Mouse (Mus musculus): ENCODE results near the gene Mmp28.

DNA sequence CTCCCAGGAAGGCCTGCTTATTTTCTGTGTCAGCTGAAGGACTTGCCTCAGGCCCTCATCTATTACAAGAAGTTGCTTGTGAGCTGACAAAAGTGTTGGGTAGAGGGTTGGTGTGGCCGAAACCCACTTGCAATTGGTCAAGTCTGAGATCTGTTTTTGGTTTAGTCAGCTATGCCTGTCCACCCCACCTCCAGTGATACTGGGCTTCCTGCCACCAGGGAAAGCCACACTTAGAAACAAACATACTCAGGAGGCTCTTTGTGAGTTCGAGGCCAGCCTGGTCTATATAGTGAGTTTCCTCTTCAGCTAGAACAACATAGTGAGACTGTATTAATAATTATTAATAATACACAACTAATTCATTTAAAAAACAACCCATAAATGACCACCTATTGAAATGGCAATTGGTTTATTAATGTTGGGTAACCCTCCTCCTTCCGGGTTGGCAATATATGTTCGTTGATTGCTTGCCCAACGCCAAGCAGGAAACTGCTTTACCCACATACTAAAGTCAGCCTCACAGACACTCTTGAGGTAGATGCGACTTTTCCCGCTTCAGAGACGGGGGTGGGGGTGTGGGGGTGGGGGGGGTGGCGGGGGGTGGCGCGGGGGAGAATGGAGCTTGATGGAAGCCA, 23.3 kb downstream of the Mmp28 start:
- no peak for TF ChIP-seq POLR2A (IDR thresholded peaks at IDR 0.05; ENCODE audit: insufficient read depth, low read depth, low read length)
- TF ChIP-seq CTCF (IDR thresholded peaks at IDR 0.05): no peak
